Mouse (Mus musculus): ENCODE data around the gene Gm13539. TPM values are rescaled to one million over a fixed set of nuclear protein-coding genes. Genes with fewer than 3 reads are reported as not detected.

Gene Gm13539
- polyA plus RNA-seq, 1 experiment: not detected

DNA sequence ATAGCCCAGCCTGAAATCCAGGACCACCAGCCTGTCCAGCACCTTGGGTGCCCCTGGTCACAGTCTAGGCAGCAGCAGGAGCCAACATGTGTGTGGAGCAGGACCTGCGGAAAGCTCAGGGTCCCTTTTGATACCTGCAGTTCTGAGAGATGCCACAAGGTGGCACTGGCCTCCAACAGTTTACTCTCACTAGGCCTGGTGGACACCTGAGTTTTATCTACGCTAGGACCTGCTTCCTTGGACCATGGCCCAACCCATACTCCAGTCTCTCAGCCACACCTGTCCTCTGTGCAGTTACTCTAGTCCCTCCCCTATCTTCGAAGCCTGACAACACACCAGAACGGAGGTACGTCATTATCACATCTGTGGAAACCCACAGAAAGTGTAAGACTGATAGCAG, 54.2 kb downstream of the Gm13539 start:
- Histone ChIP-seq H3K4me3 (replicated peaks; ENCODE audit: control insufficient read depth, low read depth, low read length) (no peak overlapping the region), H3K4me1 (ENCODE audit: control insufficient read depth, insufficient read depth, low read length) (no peaks in the 10 kb centered on the region), H3K27ac (ENCODE audit: control insufficient read depth, insufficient read depth, low read depth, low read length, poor library complexity) (no peak overlapping the region)
- TF ChIP-seq POLR2A (IDR thresholded peaks at IDR 0.05; ENCODE audit: borderline replicate concordance, control insufficient read depth, low read depth, low read length) (no peak), CTCF (IDR thresholded peaks at IDR 0.05; ENCODE audit: control insufficient read depth, insufficient read depth, low read length) (peak; percentile 84)
- WGBS: 29% methylated on average over 5 of the region's 5 CpGs

Other genes with a start within 250 kb of the Gm13539 start
- gene Traf2, start 235.3 kb upstream of the Gm13539 start, polyA plus RNA-seq (2011; ENCODE audit: insufficient read depth, insufficient read length, low replicate concordance, missing spikeins): 14.5 and 22.7 TPM in 2 replicates
- 46.6 and 73.8 TPM in 2 replicates for gene Edf1, start 224.4 kb upstream of the Gm13539 start, polyA plus RNA-seq (2011; ENCODE audit: insufficient read depth, insufficient read length, low replicate concordance, missing spikeins)
- gene Mamdc4, start 207.4 kb upstream of the Gm13539 start, polyA plus RNA-seq (2011; ENCODE audit: insufficient read depth, insufficient read length, low replicate concordance, missing spikeins): 1.1 and 9.7 TPM in 2 replicates
- gene Phpt1, start 207.0 kb upstream of the Gm13539 start, polyA plus RNA-seq (2011; ENCODE audit: insufficient read depth, insufficient read length, low replicate concordance, missing spikeins): 12.3 and 16.4 TPM in 2 replicates
- gene Ajm1, start 200.5 kb upstream of the Gm13539 start, polyA plus RNA-seq (2011; ENCODE audit: insufficient read depth, insufficient read length, low replicate concordance, missing spikeins): 0.34 and 0.92 TPM in 2 replicates
- gene Rabl6, start 173.7 kb upstream of the Gm13539 start, polyA plus RNA-seq (2011; ENCODE audit: insufficient read depth, insufficient read length, low replicate concordance, missing spikeins): 33.4 and 38.2 TPM in 2 replicates
- not detected in 2 replicates for gene Ccdc183, start 164.6 kb upstream of the Gm13539 start, polyA plus RNA-seq (2011; ENCODE audit: insufficient read depth, insufficient read length, low replicate concordance, missing spikeins)
- gene Tmem141, start 160.3 kb upstream of the Gm13539 start, polyA plus RNA-seq (2011; ENCODE audit: insufficient read depth, insufficient read length, low replicate concordance, missing spikeins): 17.3 and 20.9 TPM in 2 replicates
- gene Fcna, start 154.2 kb upstream of the Gm13539 start, polyA plus RNA-seq (2011; ENCODE audit: insufficient read depth, insufficient read length, low replicate concordance, missing spikeins): 14.7 and 28.0 TPM in 2 replicates
- gene Lcn8, start 129.1 kb upstream of the Gm13539 start, polyA plus RNA-seq (2011; ENCODE audit: insufficient read depth, insufficient read length, low replicate concordance, missing spikeins): not detected in 2 replicates
- not detected in 2 replicates for gene Lcn5, start 124.3 kb upstream of the Gm13539 start, polyA plus RNA-seq (2011; ENCODE audit: insufficient read depth, insufficient read length, low replicate concordance, missing spikeins)
- gene Lcn6, start 105.5 kb upstream of the Gm13539 start, polyA plus RNA-seq (2011; ENCODE audit: insufficient read depth, insufficient read length, low replicate concordance, missing spikeins): not detected in 2 replicates
- not detected in 2 replicates for gene Lcn10, start 99.5 kb upstream of the Gm13539 start, polyA plus RNA-seq (2011; ENCODE audit: insufficient read depth, insufficient read length, low replicate concordance, missing spikeins)
- not detected in 2 replicates for gene Obp2a, start 82.2 kb upstream of the Gm13539 start, polyA plus RNA-seq (2011; ENCODE audit: insufficient read depth, insufficient read length, low replicate concordance, missing spikeins)
- 4.1 and 6.7 TPM in 2 replicates for gene Bmyc, start 75.5 kb upstream of the Gm13539 start, polyA plus RNA-seq (2011; ENCODE audit: insufficient read depth, insufficient read length, low replicate concordance, missing spikeins)
- gene Obp2b, start 45.2 kb upstream of the Gm13539 start, polyA plus RNA-seq (2011; ENCODE audit: insufficient read depth, insufficient read length, low replicate concordance, missing spikeins): not detected in 2 replicates
- not detected in 2 replicates for gene Lcn3, start 16.7 kb upstream of the Gm13539 start, polyA plus RNA-seq (2011; ENCODE audit: insufficient read depth, insufficient read length, low replicate concordance, missing spikeins)
- not detected in 2 replicates for gene Lcn11, start 5.2 kb upstream of the Gm13539 start, polyA plus RNA-seq (2011; ENCODE audit: insufficient read depth, insufficient read length, low replicate concordance, missing spikeins)
- not detected in 2 replicates for gene Glt6d1, start 33.6 kb downstream of the Gm13539 start, polyA plus RNA-seq (2011; ENCODE audit: insufficient read depth, insufficient read length, low replicate concordance, missing spikeins)
- not detected in 2 replicates for gene Lcn9, start 40.9 kb downstream of the Gm13539 start, polyA plus RNA-seq (2011; ENCODE audit: insufficient read depth, insufficient read length, low replicate concordance, missing spikeins)
- not detected in 2 replicates for gene Sohlh1, start 65.0 kb downstream of the Gm13539 start, polyA plus RNA-seq (2011; ENCODE audit: insufficient read depth, insufficient read length, low replicate concordance, missing spikeins)
- gene Kcnt1, start 81.5 kb downstream of the Gm13539 start, polyA plus RNA-seq (2011; ENCODE audit: insufficient read depth, insufficient read length, low replicate concordance, missing spikeins): 1.8 and 4.8 TPM in 2 replicates
- 13.0 and 18.9 TPM in 2 replicates for gene Camsap1, start 201.0 kb downstream of the Gm13539 start, polyA plus RNA-seq (2011; ENCODE audit: insufficient read depth, insufficient read length, low replicate concordance, missing spikeins)
- gene Ubac1, start 239.5 kb downstream of the Gm13539 start, polyA plus RNA-seq (2011; ENCODE audit: insufficient read depth, insufficient read length, low replicate concordance, missing spikeins): 452 and 465 TPM in 2 replicates